22 mouse cellular contexts compared by ENCODE assay signal in the genomic region with DNA sequence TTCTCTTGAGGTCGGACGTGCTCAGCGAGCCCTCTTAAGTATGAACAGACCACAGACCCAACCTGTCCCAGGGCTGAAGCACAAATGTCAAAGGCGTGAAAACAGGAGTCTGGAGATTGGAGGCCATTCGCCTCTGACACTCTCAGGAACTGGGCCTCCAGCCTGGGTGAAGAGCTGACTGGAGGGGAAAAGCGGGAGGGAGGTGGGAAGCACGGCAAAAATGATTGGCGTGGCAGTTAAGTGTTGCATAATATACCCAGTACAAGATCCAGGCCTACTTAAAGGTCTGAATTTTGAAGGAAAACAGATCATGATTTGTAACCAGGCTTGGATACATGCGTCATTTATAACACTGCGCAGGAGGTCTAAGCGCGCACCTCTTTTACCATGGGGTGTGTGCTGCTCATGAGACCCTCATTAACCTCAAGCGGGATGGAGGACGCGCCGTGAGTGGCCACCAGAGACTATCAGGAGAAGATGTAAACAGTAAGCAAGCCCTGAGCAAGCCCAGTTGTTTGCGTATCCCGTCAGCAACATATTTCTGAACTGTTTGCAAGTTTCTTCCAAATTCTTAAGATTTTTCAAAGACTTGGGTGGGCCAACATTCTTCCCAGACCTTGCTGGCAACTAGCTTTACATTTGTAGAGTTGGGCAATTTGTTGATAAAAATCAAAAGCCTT.
A peak's percentile ranks its signal among the peaks of the same experiment; 100 is the strongest.
DNase-seq lines count a peak whose midpoint lies in the region; ATAC-seq and TF ChIP-seq lines count a peak whose summit lies in the region.
"Had no signal": no experiment of that assay in that cellular context is flagged by ENCODE, and none has a peak within 500 bp of the region (broad histone marks: within the 10 kb centered on the region; RNA-seq: fewer than 3 reads in every experiment).

No protein-coding gene starts in this region.

- no peak for TF ChIP-seq EP300 in lung, postnatal 0 days (IDR thresholded peaks at IDR 0.05)

- WGBS in kidney, embryonic 16.5 days, result 55% methylated on average over 18 of the region's 18 CpGs
- WGBS in lung, postnatal 0 days, result 60% methylated on average over 18 of the region's 18 CpGs

- H3K4me1 ChIP-seq in kidney, embryonic 16.5 days (ENCODE audit: insufficient read depth, low read length), result peaks cover 15% of the 10 kb centered on the region
- H3K4me1 ChIP-seq in lung, postnatal 0 days (ENCODE audit: insufficient read depth, low read depth, low read length), result peaks cover 4% of the 10 kb centered on the region; the same call in 1 of the 2 replicates
- H3K4me1 ChIP-seq: heart, embryonic 15.5 days had no signal

- H3K9ac ChIP-seq in kidney, embryonic 16.5 days (replicated peaks; ENCODE audit: low read length), result no peak overlapping the region
- H3K9ac ChIP-seq in lung, postnatal 0 days (replicated peaks; ENCODE audit: low read depth), result no peak overlapping the region
- H3K9ac ChIP-seq: embryonic facial prominence, embryonic 13.5 days; forebrain, embryonic 12.5 days; heart, embryonic 15.5 days; hindbrain, embryonic 15.5 days; intestine, embryonic 15.5 days; limb, embryonic 12.5 days; liver, embryonic 14.5 days had no signal

- H3K27ac ChIP-seq in kidney, embryonic 16.5 days (ENCODE audit: low read length), result peak overlapping the region; percentile 69
- no peak overlapping the region for H3K27ac ChIP-seq in lung, postnatal 0 days (ENCODE audit: low read length)
- no peak overlapping the region for H3K27ac ChIP-seq in layer of hippocampus, adult 2 months
- H3K27ac ChIP-seq: embryonic facial prominence, embryonic 13.5 days; forebrain, embryonic 12.5 days; heart, embryonic 15.5 days; hindbrain, embryonic 15.5 days; intestine, embryonic 15.5 days; limb, embryonic 12.5 days; liver, embryonic 14.5 days had no signal

- H3K36me3 ChIP-seq in kidney, embryonic 16.5 days (ENCODE audit: insufficient read depth, low read length), result no peaks in the 10 kb centered on the region
- H3K36me3 ChIP-seq in lung, postnatal 0 days (ENCODE audit: insufficient read depth, low read length), result no peaks in the 10 kb centered on the region
- H3K36me3 ChIP-seq: embryonic facial prominence, embryonic 13.5 days; forebrain, embryonic 12.5 days; heart, embryonic 15.5 days; hindbrain, embryonic 15.5 days; intestine, embryonic 15.5 days; limb, embryonic 12.5 days had no signal

- H3K4me3 ChIP-seq in kidney, embryonic 16.5 days (ENCODE audit: low read length), result no peak overlapping the region
- H3K4me3 ChIP-seq in lung, postnatal 0 days (ENCODE audit: low read depth, low read length), result no peak overlapping the region
- no peak overlapping the region for H3K4me3 ChIP-seq in layer of hippocampus, adult 2 months
- H3K4me3 ChIP-seq: embryonic facial prominence, embryonic 13.5 days; erythroblast, embryonic 14.5 days; forebrain, embryonic 12.5 days; heart, embryonic 15.5 days; hindbrain, embryonic 15.5 days; intestine, embryonic 15.5 days; limb, embryonic 12.5 days had no signal

- no peak overlapping the region for H3K4me2 ChIP-seq in kidney, embryonic 16.5 days (replicated peaks; ENCODE audit: low read depth, low read length)
- no peak overlapping the region for H3K4me2 ChIP-seq in lung, postnatal 0 days (replicated peaks; ENCODE audit: low read depth, low read length)
- H3K4me2 ChIP-seq: embryonic facial prominence, embryonic 13.5 days; forebrain, embryonic 12.5 days; heart, embryonic 15.5 days; hindbrain, embryonic 15.5 days; intestine, embryonic 15.5 days; limb, embryonic 12.5 days; midbrain, embryonic 11.5 days had no signal

- TF ChIP-seq CTCF in lung, postnatal 0 days (IDR thresholded peaks at IDR 0.05), result no peak
- TF ChIP-seq CTCF in layer of hippocampus, adult 2 months (conservative IDR thresholded peaks at IDR 0.05), result no peak

- DNase-seq in embryo, embryonic 11 days, result peak; percentile 26
- DNase-seq in embryo, embryonic 10.5 days (ENCODE audit: low spot score), result no peak
- DNase-seq in kidney, postnatal 14 days, result no peak
- peak; percentile 55 for DNase-seq in lung, postnatal 0 days (ENCODE audit: low spot score)
- DNase-seq in lung, adult 18-20 months, result no peak
- peak; percentile 63 for DNase-seq in yolk sac, embryonic 10.5 days (ENCODE audit: low spot score)
- DNase-seq in layer of hippocampus, adult 2 months (ENCODE audit: low spot score in 2 of 2), result no peak
- DNase-seq: adrenal gland, postnatal 14 days; cerebellum, adult 2 months; cerebellum, postnatal 25 days; heart, postnatal 36 days; thymus, postnatal 14 days had no signal

- peak; percentile 50; the same call in 1 of the 2 replicates for ATAC-seq in kidney, embryonic 16.5 days (ENCODE audit: low FRiP score, low TSS enrichment)
- no peak for ATAC-seq in lung, postnatal 0 days
- ATAC-seq: intestine, embryonic 15.5 days had no signal

- no peaks in the 10 kb centered on the region for H3K27me3 ChIP-seq in kidney, embryonic 16.5 days (ENCODE audit: insufficient read depth, low read length)
- H3K27me3 ChIP-seq in lung, postnatal 0 days (replicated peaks; ENCODE audit: insufficient read depth, low read length), result no peaks in the 10 kb centered on the region
- H3K27me3 ChIP-seq: heart, embryonic 15.5 days; intestine, embryonic 15.5 days had no signal

- H3K9me3 ChIP-seq in kidney, embryonic 16.5 days (ENCODE audit: low read length), result no peaks in the 10 kb centered on the region
- no peaks in the 10 kb centered on the region for H3K9me3 ChIP-seq in lung, postnatal 0 days (ENCODE audit: low read length)
- H3K9me3 ChIP-seq: embryonic facial prominence, embryonic 13.5 days; forebrain, embryonic 12.5 days; heart, embryonic 15.5 days; hindbrain, embryonic 15.5 days; intestine, embryonic 15.5 days; limb, embryonic 12.5 days had no signal

Comparison
In these comparisons a context has a peak if more than half of its experiments do, and no peak if none do; other contexts are left out.
1. DNase-seq: peak in embryo, embryonic 11 days (single experiment), lung, postnatal 0 days (single experiment) and yolk sac, embryonic 10.5 days (single experiment); none in embryo, embryonic 10.5 days (single experiment), kidney, postnatal 14 days (single experiment), lung, adult 18-20 months (0 of 2) and layer of hippocampus, adult 2 months (0 of 2).